ENCODE assay signal across 11 mouse cellular contexts in genomic region chr17:43325986-43326671, GRCm38 (mm10). TPM values are rescaled to one million over a fixed set of nuclear protein-coding genes. Genes with fewer than 3 reads are reported as not detected.
DNase-seq lines count a peak whose midpoint lies in the region; ATAC-seq lines count a peak whose summit lies in the region.
"Had no signal": no experiment of that assay in that cellular context is flagged by ENCODE, and none has a peak within 500 bp of the region (broad histone marks: within the 10 kb centered on the region; RNA-seq: fewer than 3 reads in every experiment).

No protein-coding gene starts in this region.

- H3K4me2 ChIP-seq in kidney, embryonic 16.5 days (replicated peaks; ENCODE audit: low read depth, low read length): peak overlapping the region; percentile 62
- peak overlapping the region; percentile 76 for H3K4me2 ChIP-seq in forebrain, embryonic 15.5 days (replicated peaks)
- peak overlapping the region; percentile 66 for H3K4me2 ChIP-seq in limb, embryonic 12.5 days
- H3K4me2 ChIP-seq in neural tube, embryonic 13.5 days: peak overlapping the region; percentile 65

- H3K4me3 ChIP-seq in kidney, embryonic 16.5 days (ENCODE audit: low read length): no peak overlapping the region
- H3K4me3 ChIP-seq in forebrain, embryonic 15.5 days: no peak overlapping the region
- H3K4me3 ChIP-seq in limb, embryonic 12.5 days (replicated peaks): no peak overlapping the region
- H3K4me3 ChIP-seq in neural tube, embryonic 13.5 days: no peak overlapping the region

- peaks cover 18% of the 10 kb centered on the region for H3K4me1 ChIP-seq in kidney, embryonic 16.5 days (ENCODE audit: insufficient read depth, low read length)
- peaks cover 7% of the 10 kb centered on the region for H3K4me1 ChIP-seq in forebrain, embryonic 15.5 days
- H3K4me1 ChIP-seq in limb, embryonic 12.5 days (replicated peaks): 0 out of 2 replicates have a peak, but pooled peaks cover 8% of the 10 kb centered on the region
- peaks cover 9% of the 10 kb centered on the region for H3K4me1 ChIP-seq in neural tube, embryonic 13.5 days (replicated peaks)

- DNase-seq in kidney, adult 9 months: no peak
- DNase-seq in cerebellum, postnatal 10 days: no peak
- no peak for DNase-seq in right cerebral cortex, postnatal 10 days (ENCODE audit: low spot score in 2 of 2)
- no peak for DNase-seq in layer of hippocampus, postnatal 14 days (ENCODE audit: low spot score in 2 of 2)

- peak overlapping the region; percentile 77; the same call in 1 of the 2 replicates for H3K27ac ChIP-seq in kidney, embryonic 16.5 days (ENCODE audit: low read length)
- H3K27ac ChIP-seq in forebrain, embryonic 15.5 days (replicated peaks): no peak overlapping the region
- no peak overlapping the region for H3K27ac ChIP-seq in limb, embryonic 12.5 days
- no peak overlapping the region for H3K27ac ChIP-seq in neural tube, embryonic 13.5 days (replicated peaks)

- 45% methylated on average over 7 of the region's 7 CpGs for WGBS in kidney, embryonic 16.5 days
- 40% methylated on average over 7 of the region's 7 CpGs for WGBS in forebrain, embryonic 15.5 days
- 60% methylated on average over 7 of the region's 7 CpGs for WGBS in limb, embryonic 12.5 days
- WGBS in neural tube, embryonic 13.5 days: 41% methylated on average over 7 of the region's 7 CpGs

- no peak overlapping the region for H3K9ac ChIP-seq in kidney, embryonic 16.5 days (replicated peaks; ENCODE audit: low read length)
- H3K9ac ChIP-seq in forebrain, embryonic 15.5 days (replicated peaks): 0 out of 2 replicates have a peak overlapping the region, but pooled peaks have one; percentile 47
- no peak overlapping the region for H3K9ac ChIP-seq in limb, embryonic 12.5 days (replicated peaks)
- H3K9ac ChIP-seq in neural tube, embryonic 13.5 days: no peak overlapping the region
- H3K9ac ChIP-seq: embryonic facial prominence, embryonic 15.5 days had no signal

- ATAC-seq in kidney, embryonic 16.5 days (ENCODE audit: low FRiP score, low TSS enrichment): peak; percentile 90
- peak; percentile 41; the same call in 1 of the 2 replicates for ATAC-seq in forebrain, embryonic 15.5 days (replicated peaks)
- peak; percentile 35; the same call in 1 of the 2 replicates for ATAC-seq in limb, embryonic 12.5 days (ENCODE audit: insufficient number of reproducible peaks, insufficient read depth, low FRiP score, low TSS enrichment, low read depth)
- ATAC-seq in neural tube, embryonic 13.5 days (ENCODE audit: low read depth): peak; percentile 38

- no peaks in the 10 kb centered on the region for H3K27me3 ChIP-seq in kidney, embryonic 16.5 days (ENCODE audit: insufficient read depth, low read length)
- no peaks in the 10 kb centered on the region for H3K27me3 ChIP-seq in forebrain, embryonic 15.5 days
- H3K27me3 ChIP-seq in limb, embryonic 12.5 days: no peaks in the 10 kb centered on the region
- H3K27me3 ChIP-seq in neural tube, embryonic 13.5 days: no peaks in the 10 kb centered on the region
- H3K27me3 ChIP-seq: embryonic facial prominence, embryonic 15.5 days had no signal

- no peaks in the 10 kb centered on the region for H3K9me3 ChIP-seq in kidney, embryonic 16.5 days (ENCODE audit: low read length)
- no peaks in the 10 kb centered on the region for H3K9me3 ChIP-seq in forebrain, embryonic 15.5 days
- H3K9me3 ChIP-seq in limb, embryonic 12.5 days: no peaks in the 10 kb centered on the region
- H3K9me3 ChIP-seq in neural tube, embryonic 13.5 days: no peaks in the 10 kb centered on the region; the same call in 1 of the 2 replicates
- H3K9me3 ChIP-seq: embryonic facial prominence, embryonic 15.5 days had no signal

- H3K36me3 ChIP-seq in kidney, embryonic 16.5 days (ENCODE audit: insufficient read depth, low read length): no peaks in the 10 kb centered on the region
- no peaks in the 10 kb centered on the region for H3K36me3 ChIP-seq in forebrain, embryonic 15.5 days
- no peaks in the 10 kb centered on the region for H3K36me3 ChIP-seq in limb, embryonic 12.5 days
- H3K36me3 ChIP-seq in neural tube, embryonic 13.5 days: no peaks in the 10 kb centered on the region
- H3K36me3 ChIP-seq: embryonic facial prominence, embryonic 15.5 days had no signal

RNA-seq across cellular contexts. Expression of gene Adgrf5, which starts 34.1 kb away (rescaled TPM):
- 25.5 and 26.7 TPM in 2 replicates for polyA plus RNA-seq in kidney, embryonic 16.5 days (2015; fragmentation: Nextera tagmentation; extraction: Ambion mirVana)
- polyA plus RNA-seq in forebrain, embryonic 15.5 days (2015; fragmentation: Nextera tagmentation; extraction: Ambion mirVana): 6.3 and 6.5 TPM in 2 replicates
- polyA plus RNA-seq in limb, embryonic 12.5 days (2016; fragmentation: Nextera tagmentation; extraction: Ambion mirVana): 10.2 and 12.2 TPM in 2 replicates
- polyA plus RNA-seq in neural tube, embryonic 13.5 days (2015; fragmentation: Nextera tagmentation; extraction: Ambion mirVana): 9.8 and 10.4 TPM in 2 replicates
- 10 to 100 TPM; 31.2 to 34.1 TPM for total RNA-seq in layer of hippocampus, postnatal 14 days (2021)
- total RNA-seq: hematopoietic stem cell, adult 5-6 weeks had no signal

RNA-seq across cellular contexts. Expression of gene Adgrf1, which starts 56.0 kb away (rescaled TPM):
- polyA plus RNA-seq in kidney, embryonic 16.5 days (2015; fragmentation: Nextera tagmentation; extraction: Ambion mirVana): 0.54 and 1.2 TPM in 2 replicates
- not detected in 2 replicates for polyA plus RNA-seq in forebrain, embryonic 15.5 days (2015; fragmentation: Nextera tagmentation; extraction: Ambion mirVana)
- not detected in 2 replicates for polyA plus RNA-seq in limb, embryonic 12.5 days (2016; fragmentation: Nextera tagmentation; extraction: Ambion mirVana)
- not detected in 2 replicates for polyA plus RNA-seq in neural tube, embryonic 13.5 days (2015; fragmentation: Nextera tagmentation; extraction: Ambion mirVana)
- total RNA-seq in layer of hippocampus, postnatal 14 days (2021): under 1 TPM in 1 of 2 experiments, not detected in 1; 0.07 TPM
- total RNA-seq: hematopoietic stem cell, adult 5-6 weeks had no signal
- polyA plus RNA-seq: spleen, adult 2 months had no signal

Comparison
In these comparisons a context has a peak if more than half of its experiments do, and no peak if none do; other contexts are left out.
1. ATAC-seq: peak in every context shown above with its lines; median percentile 90 in kidney, embryonic 16.5 days; 41 in forebrain, embryonic 15.5 days; 38 in neural tube, embryonic 13.5 days; 35 in limb, embryonic 12.5 days.